Mouse (Mus musculus) limb, embryonic 15.5 days (tissue): ENCODE results near the gene Sdhb. TPM values are rescaled to one million over a fixed set of nuclear protein-coding genes. Genes with fewer than 3 reads are reported as not detected.

ENCODE experiments used
- ATAC-seq: fragments of 200-750 bp; cut with Nextera tagmentation; 2 replicates; pipeline ENCODE4 v1.8.0; 2017; ENCODE audit warnings: low read depth, moderate TSS enrichment; ENCODE audit not compliant: insufficient number of reproducible peaks, low FRiP score, low TSS enrichment
- H3K27ac ChIP-seq: fragments of 300-500 bp; sonication (generic); 2 replicates; pipeline ENCODE4 v1.5.1; 2015; ENCODE audit warnings: moderate library complexity, mild to moderate bottlenecking, inconsistent platforms
- H3K27me3 ChIP-seq: fragments of 300-500 bp; sonication (generic); 2 replicates; pipeline ENCODE4 v1.6.1; 2015; ENCODE audit warnings: inconsistent platforms
- H3K36me3 ChIP-seq: fragments of 300-500 bp; sonication (generic); 2 replicates; pipeline ENCODE4 v1.6.1; 2015; ENCODE audit warnings: inconsistent platforms
- H3K4me1 ChIP-seq: fragments of 300-500 bp; sonication (generic); 2 replicates; pipeline ENCODE4 v1.6.1; 2015; ENCODE audit warnings: inconsistent platforms
- H3K4me2 ChIP-seq: fragments of 300-500 bp; sonication (generic); 2 replicates; pipeline ENCODE4 v1.6.1; 2015; ENCODE audit warnings: mild to moderate bottlenecking, inconsistent platforms
- H3K4me3 ChIP-seq: fragments of 300-500 bp; sonication (generic); 2 replicates; pipeline ENCODE4 v1.5.1; 2015; ENCODE audit warnings: mild to moderate bottlenecking, inconsistent platforms
- H3K9ac ChIP-seq: fragments of 300-500 bp; sonication (generic); 2 replicates; pipeline ENCODE4 v1.6.1; 2015; ENCODE audit warnings: inconsistent platforms
- H3K9me3 ChIP-seq: fragments of 300-500 bp; sonication (generic); 2 replicates; pipeline ENCODE4 v1.6.1; 2016; ENCODE audit warnings: inconsistent platforms
- WGBS: fragments of 180-500 bp; shearing (Covaris S2); methylation state at CpG from one replicate; pipeline ENCODE4 v1.1.7; 2015; 5-methylcytosine and 5-hydroxymethylcytosine counted together
- polyA plus RNA-seq: library from polyadenylated mRNA; unstranded; fragments of >200 nt; fragmentation: Nextera tagmentation; extraction: Ambion mirVana; gene quantifications from 2 replicates; pipeline ENCODE4 v1.2.1, GENCODE M21; 2015

The Sdhb gene
- polyA plus RNA-seq, 1 experiment from 2014 or later, result 333 TPM

GRCm38 (mm10) chr4:140983442-140983841 lies 22.4 kb downstream of the Sdhb start:
- H3K9ac ChIP-seq, result no peak overlapping the region; the same call in 1 of the 2 replicates
- peak; percentile 30; the same call in 1 of the 2 replicates for ATAC-seq

DNA sequence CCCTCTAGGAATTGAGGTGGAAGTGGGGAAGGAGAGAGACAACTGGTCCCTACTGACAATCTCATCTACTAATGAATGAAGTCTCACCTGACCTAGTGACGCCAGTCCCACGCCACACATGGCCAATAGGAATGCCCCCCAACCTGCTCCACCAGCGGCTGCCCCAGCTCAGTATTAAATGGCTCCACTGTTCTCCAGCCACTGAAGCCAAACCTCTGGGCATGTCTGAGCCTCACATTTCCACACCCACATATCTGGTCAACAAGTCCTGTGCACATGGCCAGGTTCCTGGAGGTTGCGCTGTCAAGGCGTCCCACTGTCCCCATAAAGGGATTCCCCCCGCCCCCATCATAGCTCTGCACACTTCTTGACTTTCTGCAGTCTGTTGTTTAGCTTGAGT lies 23.5 kb downstream of the Sdhb start:
- no peak for ATAC-seq
- 72% methylated on average over 6 of the region's 6 CpGs for WGBS
- Histone ChIP-seq H3K4me3 (no peak overlapping the region), H3K4me2 (no peak overlapping the region), H3K36me3 (peaks cover 9% of the 10 kb centered on the region), H3K4me1 (peaks cover 44% of the 10 kb centered on the region), H3K9ac (no peak overlapping the region), H3K27me3 (no peaks in the 10 kb centered on the region), H3K27ac (no peak overlapping the region), H3K9me3 (no peaks in the 10 kb centered on the region)

More at GRCm38 (mm10) chr4:140983442-140983841, 22.4 kb downstream of the Sdhb start:
- H3K27ac ChIP-seq, result peak overlapping the region; percentile 69
- no peak overlapping the region for H3K4me3 ChIP-seq
- H3K4me2 ChIP-seq, result no peak overlapping the region
- H3K36me3 ChIP-seq, result peaks cover 20% of the 10 kb centered on the region
- H3K27me3 ChIP-seq, result no peaks in the 10 kb centered on the region
- WGBS, result 7% methylated on average over 9 of the region's 9 CpGs
- no peaks in the 10 kb centered on the region for H3K9me3 ChIP-seq
- peaks cover 33% of the 10 kb centered on the region for H3K4me1 ChIP-seq

- H3K4me1 ChIP-seq, result peaks cover 45% of the 10 kb centered on the region
- WGBS, result 26% methylated on average over 14 of the region's 15 CpGs
Observed at GRCm38 (mm10) chr4:140986024-140986710, 25.2 kb downstream of the Sdhb start.

DNA sequence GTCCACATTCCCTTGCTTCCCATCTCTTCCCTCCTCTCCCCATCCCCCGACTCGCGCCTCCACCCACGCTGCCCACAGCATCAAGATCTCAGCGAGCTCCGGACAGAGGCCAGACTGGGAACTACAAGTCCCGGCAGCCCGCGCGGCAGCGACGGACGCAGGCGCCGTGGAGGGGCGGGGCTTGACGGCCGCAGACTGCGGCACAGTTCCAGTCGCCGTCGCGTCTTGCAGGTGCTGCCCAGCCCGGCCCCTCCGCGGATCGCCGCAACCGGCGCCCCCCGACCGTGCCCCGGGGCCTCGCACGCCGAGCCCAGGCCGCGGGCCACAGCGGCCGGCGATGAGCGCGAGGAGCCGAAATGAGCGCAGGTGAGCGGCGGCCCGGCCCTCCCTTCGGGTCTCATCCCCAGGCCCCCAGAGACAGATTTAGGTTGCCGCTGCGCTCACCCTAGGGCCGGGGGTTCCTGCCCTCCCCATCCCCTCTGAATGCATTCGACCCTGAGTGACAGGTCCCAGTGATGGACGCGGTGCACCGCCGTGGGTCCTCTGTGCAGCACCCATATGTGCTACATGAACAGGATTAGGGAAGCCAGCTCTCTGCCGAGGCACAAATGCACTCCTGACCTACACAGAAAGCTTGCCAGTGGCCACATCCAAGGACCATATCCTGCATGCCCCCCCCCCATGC lies 25.9 kb downstream of the Sdhb start, which contains the start of gene Atp13a2:
Atp13a2 (plus strand) TSS at position 163 of the 685 bp plus-strand sequence.
- ATAC-seq, result peak; percentile 76
- H3K4me2 ChIP-seq, result peak within 1 kb of the TSS; percentile 72
- H3K4me1 ChIP-seq, result peaks cover 45% of the 10 kb centered on the region
- H3K27ac ChIP-seq, result 0 out of 2 replicates have a peak within 1 kb of the TSS, but pooled peaks have one; percentile 38
- H3K4me3 ChIP-seq, result peak within 1 kb of the TSS; percentile 97
- H3K36me3 ChIP-seq, result peaks cover 6% of the 10 kb centered on the region; the same call in 1 of the 2 replicates
- no peaks in the 10 kb centered on the region for H3K27me3 ChIP-seq
- under 1% methylated on average over 57 of the region's 58 CpGs for WGBS
- H3K9ac ChIP-seq, result peak within 1 kb of the TSS; percentile 91
- no peaks in the 10 kb centered on the region for H3K9me3 ChIP-seq

More at GRCm38 (mm10) chr4:140986024-140986710, 25.2 kb downstream of the Sdhb start:
- H3K4me3 ChIP-seq, result peak overlapping the region; percentile 97
- H3K9me3 ChIP-seq, result no peaks in the 10 kb centered on the region
- no peaks in the 10 kb centered on the region for H3K36me3 ChIP-seq
- no peaks in the 10 kb centered on the region for H3K27me3 ChIP-seq
- H3K4me2 ChIP-seq, result peak overlapping the region; percentile 72
- H3K27ac ChIP-seq, result no peak overlapping the region
- ATAC-seq, result 0 out of 2 replicates have a peak, but pooled peaks have one; percentile 4
- peak overlapping the region; percentile 91 for H3K9ac ChIP-seq

GRCm38 (mm10) chr4:140987476-140987875 lies 26.5 kb downstream of the Sdhb start:
- no peak for ATAC-seq
- H3K27me3 ChIP-seq, result no peaks in the 10 kb centered on the region

GRCm38 (mm10) chr4:140988706-140989290 lies 27.8 kb downstream of the Sdhb start:
- Histone ChIP-seq H3K27ac (no peak overlapping the region), H3K4me3 (no peak overlapping the region), H3K9ac (no peak overlapping the region), H3K36me3 (peaks cover 23% of the 10 kb centered on the region), H3K9me3 (no peaks in the 10 kb centered on the region), H3K4me2 (no peak overlapping the region), H3K4me1 (peaks cover 34% of the 10 kb centered on the region), H3K27me3 (no peaks in the 10 kb centered on the region)
- 51% methylated on average over 7 of the region's 7 CpGs for WGBS
- no peak for ATAC-seq

More at GRCm38 (mm10) chr4:140987476-140987875, 26.5 kb downstream of the Sdhb start:
- no peak overlapping the region for H3K27ac ChIP-seq
- no peaks in the 10 kb centered on the region for H3K9me3 ChIP-seq
- peak overlapping the region; percentile 97 for H3K4me3 ChIP-seq
- peaks cover 12% of the 10 kb centered on the region for H3K36me3 ChIP-seq
- 32% methylated on average over 7 of the region's 7 CpGs for WGBS
- H3K4me2 ChIP-seq, result peak overlapping the region; percentile 72
- H3K4me1 ChIP-seq, result peaks cover 45% of the 10 kb centered on the region
- H3K9ac ChIP-seq, result peak overlapping the region; percentile 91

- WGBS, result 90% methylated on average over 14 of the region's 14 CpGs
- no peak overlapping the region for H3K9ac ChIP-seq
Observed at GRCm38 (mm10) chr4:140989447-140989846, 28.4 kb downstream of the Sdhb start.

GRCm38 (mm10) chr4:140992215-140992614 lies 31.2 kb downstream of the Sdhb start:
- H3K36me3 ChIP-seq, result peaks cover 57% of the 10 kb centered on the region
- no peak overlapping the region for H3K27ac ChIP-seq
- no peak overlapping the region for H3K9ac ChIP-seq
- no peaks in the 10 kb centered on the region for H3K27me3 ChIP-seq
- no peak overlapping the region for H3K4me2 ChIP-seq
- 84% methylated on average over 20 of the region's 20 CpGs for WGBS
- H3K4me3 ChIP-seq, result no peak overlapping the region
- no peak for ATAC-seq
- no peaks in the 10 kb centered on the region for H3K9me3 ChIP-seq
- H3K4me1 ChIP-seq, result peaks cover 24% of the 10 kb centered on the region

More at GRCm38 (mm10) chr4:140989447-140989846, 28.4 kb downstream of the Sdhb start:
- no peaks in the 10 kb centered on the region for H3K9me3 ChIP-seq
- H3K4me2 ChIP-seq, result no peak overlapping the region
- H3K27ac ChIP-seq, result no peak overlapping the region
- no peak for ATAC-seq
- H3K27me3 ChIP-seq, result no peaks in the 10 kb centered on the region
- H3K36me3 ChIP-seq, result peaks cover 30% of the 10 kb centered on the region
- peaks cover 34% of the 10 kb centered on the region for H3K4me1 ChIP-seq
- H3K4me3 ChIP-seq, result no peak overlapping the region

DNA sequence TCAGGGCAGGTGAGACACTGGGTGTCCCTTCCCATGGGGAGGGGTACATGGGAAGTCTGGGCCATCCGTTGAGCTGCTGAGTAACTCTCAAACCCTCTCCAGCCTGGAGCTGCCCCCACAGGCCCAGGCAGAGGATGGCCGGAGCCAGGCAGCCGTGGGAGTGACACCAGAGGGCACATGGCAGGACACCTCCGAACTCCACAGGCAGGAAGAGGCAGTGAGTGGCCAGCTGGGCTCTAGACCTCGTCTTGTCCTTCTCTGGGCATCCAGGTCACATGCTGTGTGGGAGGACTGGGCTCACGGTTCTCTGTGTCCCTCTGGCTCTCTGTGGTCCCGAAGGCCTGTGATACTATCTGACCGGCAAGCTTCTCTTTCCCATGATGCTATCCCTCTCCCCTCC lies 32.8 kb downstream of the Sdhb start:
- no peak overlapping the region for H3K9ac ChIP-seq
- WGBS, result 86% methylated on average over 8 of the region's 8 CpGs
- no peak overlapping the region for H3K4me2 ChIP-seq
- H3K4me1 ChIP-seq, result peaks cover 8% of the 10 kb centered on the region; the same call in 1 of the 2 replicates
- no peak overlapping the region for H3K27ac ChIP-seq
- peaks cover 71% of the 10 kb centered on the region for H3K36me3 ChIP-seq
- ATAC-seq, result no peak
- H3K9me3 ChIP-seq, result no peaks in the 10 kb centered on the region
- H3K4me3 ChIP-seq, result no peak overlapping the region
- H3K27me3 ChIP-seq, result no peaks in the 10 kb centered on the region

DNA sequence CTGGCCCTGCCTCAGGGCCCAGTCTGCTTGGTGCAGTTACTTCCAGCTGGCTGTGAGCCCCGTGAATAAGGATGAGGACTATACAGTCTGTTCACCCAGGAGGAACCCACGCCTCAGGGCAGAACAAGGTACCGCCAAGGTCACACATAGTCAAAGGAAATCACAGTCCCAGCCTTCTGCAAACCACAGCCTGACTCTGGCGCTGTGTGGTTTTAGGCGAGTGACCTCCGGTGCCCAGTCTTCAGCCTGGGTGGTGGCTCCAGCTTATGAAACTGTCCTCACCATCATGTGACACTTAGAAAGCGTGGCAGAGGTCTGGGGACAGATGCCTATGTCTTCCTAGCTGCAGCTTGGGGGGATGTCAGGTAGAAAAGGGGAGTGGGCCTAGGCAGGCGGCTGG lies 34.8 kb downstream of the Sdhb start:
- ATAC-seq, result no peak
- Histone ChIP-seq H3K4me1 (no peaks in the 10 kb centered on the region), H3K27ac (no peak overlapping the region), H3K36me3 (peaks cover 91% of the 10 kb centered on the region), H3K9ac (no peak overlapping the region), H3K4me2 (no peak overlapping the region), H3K9me3 (no peaks in the 10 kb centered on the region), H3K4me3 (no peak overlapping the region), H3K27me3 (no peaks in the 10 kb centered on the region)
- 93% methylated on average over 8 of the region's 8 CpGs for WGBS

GRCm38 (mm10) chr4:140996812-140997211 lies 35.8 kb downstream of the Sdhb start:
- H3K36me3 ChIP-seq, result peaks cover 96% of the 10 kb centered on the region
- no peak overlapping the region for H3K27ac ChIP-seq
- no peak overlapping the region for H3K9ac ChIP-seq
- no peaks in the 10 kb centered on the region for H3K27me3 ChIP-seq
- WGBS, result 93% methylated on average over 9 of the region's 9 CpGs
- H3K4me3 ChIP-seq, result no peak overlapping the region
- no peaks in the 10 kb centered on the region for H3K9me3 ChIP-seq
- no peaks in the 10 kb centered on the region for H3K4me1 ChIP-seq
- no peak for ATAC-seq
- H3K4me2 ChIP-seq, result no peak overlapping the region
